Mouse (Mus musculus): ENCODE results near the gene Asic1.
"Not testable (repeated sequence)": the region's sequence is repeated elsewhere in the genome, so short reads cannot be mapped to it uniquely, and the experiment has no call there.

The Asic1 gene

DNA sequence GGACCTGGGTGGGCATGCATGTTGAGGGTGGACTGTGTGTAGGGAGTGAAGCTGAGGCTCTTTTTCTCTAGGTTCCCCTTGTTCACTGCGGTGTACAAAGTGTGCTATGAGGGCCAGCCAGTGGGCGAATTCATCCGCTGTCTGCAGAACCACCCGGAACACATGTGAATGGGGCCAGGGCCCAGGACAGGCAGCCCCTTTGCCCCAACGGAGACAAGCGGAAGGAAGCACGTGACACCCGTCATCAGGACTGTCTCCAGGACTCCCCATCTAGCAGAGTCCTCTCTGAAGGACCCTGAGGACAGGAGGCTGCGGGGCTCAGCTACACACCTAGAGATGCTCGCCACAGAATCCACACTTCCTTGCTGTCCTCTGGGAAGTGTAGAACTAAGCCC, 52.9 kb downstream of the Asic1 start:
- no peak for DNase-seq

DNA sequence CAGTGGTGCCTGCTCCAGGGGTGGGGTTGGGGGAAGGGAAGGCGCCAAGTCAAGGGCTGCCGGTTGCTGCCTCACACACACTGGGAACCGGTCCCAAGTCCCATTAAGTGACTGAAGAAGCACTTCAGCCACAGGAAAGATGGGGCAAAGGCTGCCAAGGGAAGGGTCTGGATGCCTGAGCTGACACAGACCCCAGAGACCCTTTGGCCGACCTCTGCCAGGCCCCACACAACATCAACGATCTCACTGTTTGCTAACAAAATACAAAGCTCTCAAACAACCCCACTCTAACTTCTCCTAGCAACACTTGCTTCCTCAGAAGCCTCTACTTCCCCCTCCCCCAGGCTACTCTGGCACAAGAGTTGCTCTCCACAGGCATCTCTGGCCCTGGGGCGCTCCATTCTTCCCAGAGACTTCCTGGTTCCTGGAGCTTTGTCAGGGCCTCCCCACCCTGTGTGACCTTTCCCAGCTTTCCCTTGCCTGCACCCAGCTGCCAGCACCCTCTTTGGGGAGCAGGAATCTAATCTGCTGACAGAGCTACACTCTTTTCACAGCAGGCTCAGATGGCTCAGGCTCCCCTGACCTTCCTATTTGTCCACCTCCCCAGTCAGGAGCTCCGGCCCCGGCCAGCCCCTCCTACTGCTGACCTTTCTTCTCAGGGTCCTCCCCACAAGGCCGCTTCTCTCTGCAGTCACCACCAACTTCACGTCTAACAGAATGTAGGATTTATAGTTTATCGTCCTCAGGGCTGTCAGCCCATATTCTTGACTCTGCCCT, 53.5 kb downstream of the Asic1 start:
- DNase-seq, result no peak

DNA sequence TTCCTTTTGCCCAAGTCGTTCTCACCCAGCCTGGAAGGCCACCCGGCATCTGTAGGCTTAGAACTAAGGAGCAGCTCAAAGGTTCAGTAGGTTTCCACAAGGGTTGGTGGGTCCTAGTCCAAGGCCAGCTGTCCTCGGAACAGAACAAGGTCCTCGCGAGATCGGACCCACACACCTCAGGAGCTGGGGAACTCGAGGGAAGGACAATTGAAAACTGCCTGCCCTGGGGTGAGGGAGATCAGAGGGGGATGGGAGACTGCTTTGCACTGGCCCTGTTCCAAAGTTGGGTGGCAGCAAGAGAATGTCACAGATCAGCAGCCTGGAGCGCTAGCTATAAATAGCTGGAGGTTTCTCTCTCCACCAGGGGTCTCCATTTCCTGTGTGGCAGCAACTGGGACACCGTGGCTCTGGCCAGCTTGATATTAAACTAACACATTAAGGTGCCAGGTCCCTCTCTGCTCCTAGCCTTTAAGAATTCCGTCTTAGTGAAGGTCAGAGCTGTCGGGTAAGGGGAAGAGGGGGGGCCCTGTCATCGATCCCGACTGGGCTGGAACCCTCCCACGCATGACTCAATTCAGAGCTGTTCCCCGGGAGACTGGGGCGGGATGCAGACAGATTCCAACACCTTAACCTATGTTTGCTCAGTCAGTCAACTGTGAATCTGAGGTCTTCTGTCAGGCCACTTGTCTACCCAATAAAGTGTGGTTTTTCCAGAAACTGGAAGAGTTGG, 54.3 kb downstream of the Asic1 start:
- DNase-seq, result peak; percentile 36 to 39

DNA sequence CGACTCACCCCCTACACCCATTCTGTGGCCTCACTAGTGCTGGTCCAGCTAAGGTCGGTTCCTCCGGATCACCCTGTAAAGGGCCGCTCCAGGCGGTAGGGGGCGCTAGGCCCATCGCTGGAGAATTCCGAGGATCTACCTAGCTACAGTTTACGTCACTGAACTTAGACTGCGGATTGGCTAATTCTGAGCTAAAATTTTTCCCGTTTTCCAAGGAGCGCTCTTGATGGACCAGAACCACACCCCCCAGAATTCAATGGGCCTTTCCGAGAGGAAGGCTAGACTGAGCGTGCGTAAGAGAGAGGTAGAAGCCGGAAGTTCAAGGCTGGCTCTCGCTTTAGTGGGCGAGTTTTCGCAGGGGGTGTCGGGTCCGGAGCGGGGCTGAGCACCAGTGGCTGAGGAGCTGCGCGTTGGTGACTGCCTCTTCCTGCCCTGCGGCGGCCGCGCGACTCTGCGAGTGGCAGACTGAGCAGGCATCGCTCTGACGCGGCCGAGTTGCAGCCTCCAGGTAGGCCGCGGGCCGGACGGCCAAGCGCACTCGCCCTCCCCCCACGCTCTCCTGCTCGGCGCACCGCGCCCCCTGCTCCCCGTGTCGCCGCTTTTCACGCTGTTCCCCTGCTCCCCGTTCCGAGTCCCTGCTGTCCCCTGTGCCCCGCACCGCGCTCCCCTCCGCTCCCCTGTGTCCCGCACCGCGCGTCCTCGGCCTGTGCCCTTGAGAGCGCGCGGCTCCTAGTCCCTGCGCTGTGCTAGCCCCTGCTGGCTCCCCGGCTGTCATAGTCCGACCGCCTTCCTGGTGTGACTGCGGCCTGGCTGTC, 55.4 kb downstream of the Asic1 start, which contains the start of gene Cox14:
TSS of gene Cox14 (plus strand) at position 278 of the 815 bp plus-strand sequence.
- DNase-seq, result peak; percentile 96

DNA sequence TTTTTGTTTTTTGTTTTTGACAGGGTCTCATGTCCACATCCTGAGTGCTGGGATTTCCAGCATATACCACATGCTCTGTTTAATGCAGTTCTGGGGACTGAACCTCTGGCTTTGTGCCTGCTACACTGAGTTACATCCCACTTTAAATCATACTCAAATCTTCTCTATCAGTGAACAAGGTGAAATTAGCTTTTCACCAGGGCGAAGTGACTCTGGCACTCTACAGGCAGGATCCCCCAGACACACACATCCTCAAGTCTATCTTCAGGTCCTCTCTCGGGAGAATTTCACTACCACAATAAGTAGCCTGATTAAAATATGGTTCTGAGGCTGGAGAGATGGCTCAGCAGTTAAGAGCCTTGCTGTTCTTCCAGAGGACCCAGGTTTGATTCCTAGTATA, 56.4 kb downstream of the Asic1 start:
- no peak for DNase-seq

DNA sequence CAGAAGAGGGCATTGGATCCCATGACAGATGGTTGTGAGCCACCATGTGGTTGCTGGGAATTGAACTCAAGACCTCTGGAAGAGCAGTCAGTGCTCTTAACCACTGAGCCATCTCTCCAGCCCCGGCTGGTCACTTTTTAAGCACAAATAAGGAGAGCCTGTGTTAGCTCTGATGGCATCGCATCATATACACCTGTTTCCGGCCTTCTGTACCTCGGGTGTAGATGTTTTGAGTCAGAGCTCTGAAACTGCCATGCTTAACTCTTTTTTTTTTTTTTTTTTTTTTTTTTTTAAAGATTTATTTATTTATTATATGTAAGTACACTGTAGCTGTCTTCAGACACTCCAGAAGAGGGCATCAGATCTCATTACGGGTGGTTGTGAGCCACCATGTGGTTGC, 56.9 kb downstream of the Asic1 start:
- not testable (repeated sequence) for DNase-seq

DNA sequence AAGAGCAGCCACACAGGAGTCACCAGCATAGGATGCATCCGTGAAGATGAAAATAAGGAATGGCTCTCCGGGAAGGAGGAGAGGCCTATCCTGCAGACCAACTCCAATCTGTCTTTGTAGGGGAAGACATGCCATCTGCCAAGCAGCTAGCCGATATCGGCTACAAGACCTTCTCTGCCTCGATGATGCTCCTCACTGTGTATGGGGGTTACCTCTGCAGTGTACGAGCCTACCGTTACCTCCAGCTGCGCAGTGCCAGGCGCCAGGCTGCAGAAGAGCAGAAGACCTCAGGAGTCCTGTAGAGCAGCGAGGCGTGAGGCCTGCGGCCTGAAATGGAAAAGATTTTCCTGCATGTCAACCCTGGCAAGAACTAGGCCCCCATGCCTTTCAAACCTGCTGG, 57.4 kb downstream of the Asic1 start:
- no peak for DNase-seq

DNA sequence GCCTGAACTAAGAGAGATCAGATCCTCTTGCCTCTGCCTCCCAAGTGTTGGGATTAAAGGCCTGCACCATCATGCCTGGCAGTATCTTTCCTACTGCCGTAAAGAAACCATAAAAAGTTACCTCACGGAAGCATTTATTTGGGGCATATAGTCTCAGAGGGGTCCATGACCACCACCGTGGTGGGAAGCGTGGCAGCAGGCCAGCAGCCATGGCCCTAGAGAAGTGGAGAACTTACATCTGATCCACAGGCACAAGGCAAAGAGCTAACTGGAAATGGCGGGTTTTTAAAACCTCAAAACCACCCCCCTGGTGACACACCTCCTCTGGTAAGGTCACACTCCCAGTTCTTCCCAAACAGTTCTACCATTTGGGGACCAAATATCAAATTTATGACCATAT, 58.0 kb downstream of the Asic1 start:
- DNase-seq, result no peak

DNA sequence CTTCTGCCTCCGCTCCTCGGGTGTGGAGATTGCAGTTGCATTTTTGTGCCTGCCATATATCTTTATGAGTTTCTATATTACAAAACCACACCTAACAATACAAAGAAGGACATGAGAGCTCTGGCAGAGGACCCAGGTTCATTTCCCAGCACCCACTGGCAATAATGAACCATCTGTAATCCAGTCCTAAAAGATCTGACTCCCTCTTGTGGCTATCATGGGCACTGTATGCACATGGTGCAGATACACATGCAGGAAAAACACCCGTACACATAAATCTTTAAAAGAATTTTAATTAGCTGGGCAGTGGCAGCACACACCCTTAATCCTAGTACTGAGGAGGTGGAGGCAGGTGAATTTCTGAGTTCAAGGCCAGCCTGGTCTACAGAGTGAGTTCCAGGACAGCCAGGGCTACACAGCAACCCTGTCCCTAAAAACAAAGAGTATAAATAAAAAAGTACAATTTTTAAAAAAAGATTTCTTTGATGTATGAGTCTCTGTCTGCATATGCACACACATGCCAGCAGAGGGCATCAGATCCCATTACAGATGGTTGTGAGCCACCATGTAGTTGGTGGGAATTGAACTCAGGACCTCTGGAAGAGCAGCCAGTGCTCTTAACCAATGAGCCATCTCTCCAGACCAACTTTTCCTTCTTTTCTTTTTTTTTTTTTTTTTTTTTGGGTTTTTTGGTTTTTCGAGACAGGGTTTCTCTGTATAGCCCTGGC, 59.1 kb downstream of the Asic1 start:
- peak; percentile 31 to 37 for DNase-seq

DNA sequence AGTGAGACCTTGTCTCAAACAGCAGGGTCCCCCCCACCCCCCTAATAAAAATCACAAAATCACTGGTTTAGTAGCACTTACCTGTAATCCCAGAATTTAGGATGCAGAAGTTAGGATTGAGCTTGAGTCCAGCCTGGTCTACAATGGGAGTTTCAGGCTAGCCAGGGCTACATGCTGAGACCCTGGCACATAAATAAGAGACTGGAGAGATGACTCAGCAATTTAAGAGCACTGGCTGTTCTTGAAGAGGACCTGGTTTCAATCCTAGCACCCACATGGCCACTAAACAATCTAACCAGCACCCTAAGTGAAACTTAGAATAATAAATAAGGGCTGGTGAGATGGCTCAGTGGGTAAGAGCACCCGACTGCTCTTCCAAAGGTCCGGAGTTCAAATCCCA, 61.0 kb downstream of the Asic1 start:
- no peak for DNase-seq

DNA sequence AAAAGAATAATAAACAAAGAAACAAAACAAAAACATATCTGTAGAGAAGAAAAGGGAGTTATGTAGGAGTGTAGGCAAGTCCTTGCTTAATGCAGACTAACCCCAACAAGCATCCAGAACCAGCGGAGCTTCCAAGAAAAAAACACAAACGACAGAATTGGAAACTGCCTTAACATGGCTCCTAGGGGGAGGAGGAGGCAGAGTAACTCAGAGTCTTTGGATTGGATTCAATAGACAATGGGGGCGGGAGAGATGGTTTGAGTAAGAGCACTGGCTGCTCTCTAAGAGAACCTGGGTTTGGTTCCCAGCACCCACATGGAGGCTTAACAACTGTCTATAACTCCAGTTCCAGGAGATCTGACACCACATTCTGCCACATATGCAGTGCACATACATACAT, 61.5 kb downstream of the Asic1 start:
- no peak for DNase-seq

DNA sequence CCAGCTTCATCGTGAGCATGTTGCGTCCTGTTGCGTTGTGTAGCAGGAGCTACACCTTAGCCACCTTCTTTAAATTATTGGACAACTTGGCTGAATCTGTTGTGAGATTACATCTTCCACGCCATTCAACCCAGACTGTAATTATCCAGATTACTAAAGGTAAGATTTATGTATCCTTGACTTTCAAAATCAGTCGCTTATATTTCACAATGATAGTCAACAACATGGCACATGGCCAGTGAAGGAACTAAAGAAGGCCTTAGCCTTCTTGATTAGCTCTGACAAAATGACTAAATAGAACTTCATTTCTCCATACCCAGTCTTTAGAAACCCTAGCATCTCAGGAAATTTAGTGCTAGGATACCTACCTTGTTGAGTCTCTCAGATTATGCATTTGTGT, 63.0 kb downstream of the Asic1 start:
- DNase-seq, result no peak

DNA sequence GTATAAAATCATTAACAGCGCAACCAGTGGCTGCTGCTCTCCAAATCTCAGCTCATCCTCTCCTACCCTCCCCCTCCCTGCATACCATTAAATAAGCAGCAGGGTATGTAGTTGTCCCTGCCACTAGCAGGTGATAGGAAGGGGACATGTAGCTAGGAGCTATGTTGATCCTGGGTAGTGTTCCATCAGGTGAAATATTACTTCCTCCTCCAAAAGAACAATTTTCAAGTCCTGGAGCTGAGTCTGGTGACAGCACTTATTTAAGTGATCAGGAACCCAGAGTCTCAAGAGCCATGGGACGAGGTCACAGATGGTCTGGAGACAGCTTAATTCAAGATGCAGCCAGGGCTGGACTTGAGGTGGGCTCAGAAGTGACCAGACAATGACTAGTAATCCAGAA, 65.5 kb downstream of the Asic1 start:
- DNase-seq, result peak; percentile 100

DNA sequence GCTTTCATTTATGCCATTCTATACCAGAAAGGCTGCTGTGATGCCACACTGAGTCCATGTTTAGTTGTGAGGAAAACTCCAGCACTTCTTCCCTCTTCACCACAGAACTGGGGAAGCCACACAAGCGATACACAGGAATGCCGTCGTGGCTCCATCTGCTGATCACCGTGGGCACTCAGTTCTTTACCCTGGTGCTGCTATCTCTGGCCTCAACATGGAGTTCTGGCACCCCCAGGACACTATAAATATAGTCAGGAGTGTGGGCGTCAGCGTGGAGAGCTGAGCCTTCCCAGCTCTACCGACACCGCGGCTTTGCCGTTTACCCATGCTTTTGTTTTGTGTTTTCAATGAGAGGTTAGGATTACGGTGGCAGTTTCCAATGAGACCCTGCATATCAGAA, 66.5 kb downstream of the Asic1 start:
- no peak for DNase-seq

DNA sequence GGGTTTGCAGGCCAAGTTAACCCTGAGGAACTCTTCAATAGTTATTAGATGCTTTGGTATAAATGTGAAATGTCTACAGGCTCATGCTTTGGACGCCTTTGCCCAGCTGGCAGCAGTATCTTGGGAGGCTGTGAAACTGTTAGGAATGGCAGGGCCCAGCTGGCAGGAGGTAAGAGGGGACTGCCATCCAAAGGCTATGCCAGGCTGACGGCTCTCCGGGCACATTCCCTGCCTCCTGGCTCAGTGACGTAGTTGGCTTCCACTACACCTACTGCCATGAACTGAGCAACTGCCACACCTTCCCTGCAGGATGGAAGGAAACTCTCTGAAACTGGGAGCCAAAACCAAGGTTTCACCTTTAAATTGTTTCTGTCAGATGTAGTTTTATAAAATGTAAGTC, 70.1 kb downstream of the Asic1 start:
- no peak for DNase-seq
